Mouse (Mus musculus) megakaryocyte, embryonic 14.5 days (primary cell): ENCODE data around the gene Utrn.

Experiments used
- FLI1 ChIP-seq: IDR thresholded peaks from 2 replicates; pipeline ENCODE4 v1.6.1; 2012; ENCODE audit warnings: low read length, inconsistent platforms, mixed read lengths
- GATA1 ChIP-seq: IDR thresholded peaks from 3 replicates; pipeline ENCODE4 v1.6.1; 2012; ENCODE audit warnings: mixed read lengths, low read length, inconsistent platforms, borderline replicate concordance

DNA sequence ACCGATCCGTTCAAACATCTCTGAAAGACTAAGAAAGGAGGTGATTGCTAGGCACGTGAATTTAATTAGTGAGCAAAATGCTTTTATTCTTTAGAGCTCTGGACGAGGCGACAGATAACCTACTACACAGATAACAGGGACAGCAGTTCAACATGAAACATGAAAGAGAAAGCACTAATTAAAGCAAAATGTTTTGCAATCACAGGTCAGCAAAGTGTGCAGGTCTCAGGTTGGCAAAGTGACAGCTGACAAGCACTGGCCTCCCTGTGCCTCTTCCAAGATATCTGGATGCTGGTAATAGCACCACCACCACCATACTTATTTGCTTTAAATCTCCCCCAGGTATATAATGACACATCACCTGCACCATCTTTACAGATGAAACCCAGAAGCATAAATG is 223.0 kb downstream of the Utrn start:
- no peak for TF ChIP-seq FLI1
- TF ChIP-seq GATA1 = no peak
